Mouse (Mus musculus) stomach, embryonic 14.5 days (tissue): Measurements from ENCODE around the gene Tnk2. TPM values are rescaled to one million over a fixed set of nuclear protein-coding genes. Genes with fewer than 3 reads are reported as not detected.

Experiments
- ATAC-seq: fragments of 200-750 bp; cut with Nextera tagmentation; 2 replicates; pipeline ENCODE4 v1.8.0; 2017; ENCODE audit warnings: low read depth, moderate TSS enrichment; ENCODE audit not compliant: insufficient number of reproducible peaks, insufficient read depth, low FRiP score
- H3K27ac ChIP-seq: fragments of 300-500 bp; sonication (generic); 2 replicates; pipeline ENCODE4 v1.5.1; 2014; ENCODE audit warnings: mild to moderate bottlenecking, low read length, moderate library complexity, mixed read lengths
- H3K27me3 ChIP-seq: fragments of 300-500 bp; sonication (generic); 2 replicates; pipeline ENCODE4 v1.6.1; 2014; ENCODE audit warnings: low read length, control low read depth, mixed read lengths; ENCODE audit not compliant: control insufficient read depth, insufficient read depth
- H3K36me3 ChIP-seq: fragments of 300-500 bp; sonication (generic); 2 replicates; pipeline ENCODE4 v1.6.1; 2014; ENCODE audit warnings: mild to moderate bottlenecking, control low read depth, low read length, moderate library complexity, mixed read lengths; ENCODE audit not compliant: control insufficient read depth, insufficient read depth
- H3K4me1 ChIP-seq: fragments of 300-500 bp; sonication (generic); 2 replicates; pipeline ENCODE4 v1.6.1; 2014; ENCODE audit warnings: low read length, control low read depth, mixed read lengths; ENCODE audit not compliant: control insufficient read depth, insufficient read depth
- H3K4me2 ChIP-seq: fragments of 300-500 bp; sonication (generic); replicated peaks from 2 replicates; pipeline ENCODE4 v1.6.1; 2014; ENCODE audit warnings: low read depth, low read length, control low read depth
- H3K4me3 ChIP-seq: fragments of 300-500 bp; sonication (generic); 2 replicates; pipeline ENCODE4 v1.5.1; 2014; ENCODE audit warnings: low read depth, low read length, control low read depth
- H3K9ac ChIP-seq: fragments of 300-500 bp; sonication (generic); replicated peaks from 2 replicates; pipeline ENCODE4 v1.6.1; 2014; ENCODE audit warnings: low read depth, mild to moderate bottlenecking, control low read depth, low read length, moderate library complexity, mixed read lengths
- H3K9me3 ChIP-seq: fragments of 300-500 bp; sonication (generic); 2 replicates; pipeline ENCODE4 v1.6.1; 2016; ENCODE audit warnings: low read depth, low read length, control low read depth; ENCODE audit not compliant: control insufficient read depth
- WGBS: fragments of 180-500 bp; shearing (Covaris S2); extraction: QIAGEN DNeasy Blood & Tissue Kit; methylation state at CpG from one replicate; pipeline ENCODE4 v1.1.7; 2014; 5-methylcytosine and 5-hydroxymethylcytosine counted together
- polyA plus RNA-seq: library from polyadenylated mRNA; unstranded; fragments of >200 nt; fragmentation: Nextera tagmentation; extraction: Ambion mirVana; gene quantifications from 2 replicates; pipeline ENCODE4 v1.2.1, GENCODE M21; 2014

Tnk2 gene
- polyA plus RNA-seq, 1 experiment from 2014 or later: 17.1 TPM

DNA sequence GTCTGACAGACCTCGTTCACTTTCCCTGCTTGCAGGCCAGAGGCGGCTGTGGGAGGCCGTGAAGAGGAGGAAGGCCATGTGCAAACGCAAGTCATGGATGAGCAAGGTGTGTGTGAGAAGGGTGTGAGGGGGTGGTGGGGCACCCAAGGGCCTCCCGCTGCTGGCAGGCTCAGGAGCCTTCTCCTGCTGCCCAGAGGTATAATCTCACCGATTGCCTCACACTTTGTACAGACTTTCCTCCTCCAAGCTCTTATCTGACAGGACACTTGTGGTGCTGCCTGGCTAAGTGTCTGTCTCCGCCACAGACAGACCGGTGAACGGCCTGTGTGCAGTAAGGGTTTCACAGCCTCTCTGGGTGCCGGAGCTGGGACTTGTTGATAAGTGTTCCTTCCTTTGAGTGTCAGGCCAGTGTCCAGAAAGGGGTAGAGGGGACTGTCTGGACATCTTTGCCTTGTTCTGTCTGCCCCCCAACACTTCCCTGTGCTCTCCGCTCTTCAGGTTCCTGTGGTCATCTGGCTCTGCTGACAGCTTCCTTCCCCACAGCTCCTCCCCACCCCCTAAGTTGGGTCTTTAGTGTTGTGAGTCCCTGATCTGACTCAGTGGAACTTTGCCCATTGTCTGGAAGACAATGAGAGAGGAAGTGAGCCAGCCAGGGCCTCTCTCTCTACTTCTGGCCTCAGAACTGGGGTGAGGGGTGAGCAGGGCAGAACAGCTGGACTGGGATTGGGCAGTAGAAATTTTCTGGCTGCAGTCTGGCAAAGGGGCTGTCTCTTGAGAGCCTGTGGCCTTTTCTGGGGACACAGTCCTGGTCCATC lies 22.4 kb downstream of the Tnk2 start:
- Histone ChIP-seq H3K27me3 (no peaks in the 10 kb centered on the region), H3K36me3 (peaks cover 12% of the 10 kb centered on the region; the same call in 1 of the 2 replicates), H3K4me1 (peaks cover 47% of the 10 kb centered on the region), H3K27ac (peak overlapping the region; percentile 61; the same call in 1 of the 2 replicates), H3K9me3 (no peaks in the 10 kb centered on the region), H3K4me2 (no peak overlapping the region), H3K9ac (no peak overlapping the region), H3K4me3 (no peak overlapping the region)
- 63% methylated on average over 11 of the region's 11 CpGs for WGBS
- peak; percentile 50; the same call in 1 of the 2 replicates for ATAC-seq

DNA sequence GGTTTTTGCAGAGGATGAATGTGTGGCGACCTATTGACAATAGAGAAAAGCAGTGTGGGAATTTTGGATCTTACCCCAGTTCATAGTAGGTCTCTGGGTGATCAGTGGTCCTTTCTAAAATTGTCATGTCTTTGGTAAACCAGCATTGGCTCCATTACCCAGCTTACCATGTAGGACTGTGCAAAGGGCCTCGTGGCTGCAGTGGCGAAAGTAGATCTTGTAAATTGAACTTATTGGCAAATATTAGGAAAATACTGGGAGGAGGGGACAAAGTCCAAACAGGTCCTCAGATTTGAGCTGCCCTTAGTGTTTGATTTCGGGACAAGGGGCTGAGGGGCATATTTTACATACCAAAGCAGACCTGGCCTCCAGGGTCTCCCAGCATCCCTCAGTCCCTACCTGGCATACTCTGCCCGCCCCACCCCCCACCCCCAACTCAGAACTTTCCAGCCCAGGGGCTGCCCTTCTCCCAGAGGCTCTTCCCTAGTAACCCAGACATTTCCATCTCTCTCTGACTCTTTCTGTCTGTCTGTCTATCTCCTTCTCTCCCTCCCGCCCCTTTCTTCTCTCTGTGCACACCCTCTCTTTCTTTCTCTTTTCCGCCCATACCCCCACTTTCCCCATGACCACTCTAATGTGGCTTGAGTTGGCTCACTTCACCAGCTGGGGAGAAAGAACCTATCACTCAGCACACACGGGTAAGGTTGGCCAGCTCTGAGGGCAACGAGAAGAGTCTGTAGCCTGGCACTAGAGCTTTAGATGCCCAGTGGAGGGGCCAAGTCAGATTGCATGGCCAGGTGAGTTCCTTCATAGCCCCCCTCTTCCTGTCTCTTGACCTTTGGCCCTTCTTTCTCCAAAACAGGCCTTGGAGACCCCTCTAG lies 23.2 kb downstream of the Tnk2 start:
- no peak overlapping the region for H3K4me3 ChIP-seq
- peaks cover 38% of the 10 kb centered on the region for H3K4me1 ChIP-seq
- ATAC-seq: no peak
- 70% methylated on average over 9 of the region's 9 CpGs for WGBS
- peak overlapping the region; percentile 61; the same call in 1 of the 2 replicates for H3K27ac ChIP-seq
- no peak overlapping the region for H3K4me2 ChIP-seq
- no peaks in the 10 kb centered on the region for H3K27me3 ChIP-seq
- no peaks in the 10 kb centered on the region for H3K9me3 ChIP-seq
- no peak overlapping the region for H3K9ac ChIP-seq
- H3K36me3 ChIP-seq: peaks cover 19% of the 10 kb centered on the region

DNA sequence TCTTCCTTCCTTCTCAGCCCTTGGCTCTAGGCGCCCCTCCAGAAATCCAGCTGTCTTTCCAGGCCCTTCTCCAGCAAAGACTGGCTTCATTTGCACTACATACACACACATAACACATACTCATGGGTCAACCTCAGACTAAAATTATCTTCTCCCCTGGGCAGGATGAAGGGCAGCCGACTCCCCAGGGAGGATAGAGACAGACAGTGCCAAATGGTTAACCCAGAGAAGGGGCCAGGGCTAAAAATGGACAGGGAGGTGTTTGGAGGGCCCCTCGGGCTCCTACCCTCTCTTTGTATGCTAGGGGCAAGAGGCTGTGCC lies 23.8 kb downstream of the Tnk2 start:
- WGBS: 78% methylated on average over 3 of the region's 3 CpGs
- no peaks in the 10 kb centered on the region for H3K27me3 ChIP-seq
- no peak overlapping the region for H3K4me2 ChIP-seq
- no peak overlapping the region for H3K9ac ChIP-seq
- peaks cover 32% of the 10 kb centered on the region for H3K4me1 ChIP-seq
- H3K36me3 ChIP-seq: peaks cover 23% of the 10 kb centered on the region
- H3K4me3 ChIP-seq: no peak overlapping the region
- no peak for ATAC-seq
- H3K9me3 ChIP-seq: no peaks in the 10 kb centered on the region
- H3K27ac ChIP-seq: 0 out of 2 replicates have a peak overlapping the region, but pooled peaks have one; percentile 36

DNA sequence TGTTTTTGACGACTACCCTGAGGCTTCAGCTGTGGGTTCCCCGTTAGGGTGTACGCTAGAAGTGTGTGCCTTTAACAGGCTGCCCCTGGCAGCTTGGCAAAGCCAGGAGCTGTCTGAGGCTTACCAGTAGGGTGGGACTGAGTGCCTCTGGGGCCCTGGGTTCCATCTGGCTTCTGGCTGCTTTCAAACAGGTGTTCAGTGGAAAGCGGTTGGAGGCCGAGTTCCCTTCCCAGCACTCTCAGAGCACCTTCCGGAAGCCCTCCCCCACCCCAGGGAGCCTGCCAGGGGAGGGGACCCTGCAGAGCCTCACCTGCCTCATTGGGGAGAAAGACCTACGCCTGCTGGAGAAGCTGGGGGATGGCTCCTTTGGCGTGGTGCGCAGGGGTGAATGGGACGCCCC lies 24.4 kb downstream of the Tnk2 start:
- H3K9me3 ChIP-seq: no peaks in the 10 kb centered on the region
- H3K4me1 ChIP-seq: peaks cover 30% of the 10 kb centered on the region
- H3K27ac ChIP-seq: no peak overlapping the region
- peaks cover 23% of the 10 kb centered on the region for H3K36me3 ChIP-seq
- no peak overlapping the region for H3K9ac ChIP-seq
- H3K4me2 ChIP-seq: no peak overlapping the region
- H3K27me3 ChIP-seq: no peaks in the 10 kb centered on the region
- 72% methylated on average over 10 of the region's 10 CpGs for WGBS
- no peak for ATAC-seq
- H3K4me3 ChIP-seq: no peak overlapping the region

DNA sequence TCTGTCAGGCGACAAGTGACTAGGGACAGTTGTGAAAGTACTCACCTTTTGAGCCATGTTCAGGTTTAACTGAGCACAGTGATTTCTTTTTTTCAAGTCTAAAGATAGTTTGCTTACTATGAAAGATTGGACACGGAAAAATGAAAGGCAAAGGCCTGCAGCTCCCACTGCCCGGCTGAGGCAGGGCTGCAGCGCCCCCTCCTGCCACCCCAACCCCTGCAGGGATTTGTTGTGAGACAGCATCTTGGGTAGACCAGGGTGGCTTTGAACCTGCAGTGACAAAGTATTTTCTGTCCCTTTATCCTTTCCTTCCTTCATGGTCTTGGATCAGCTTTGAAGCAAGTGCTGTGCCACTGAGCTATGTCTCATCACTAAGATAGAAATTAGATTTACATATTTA lies 24.8 kb downstream of the Tnk2 start:
- peaks cover 23% of the 10 kb centered on the region for H3K36me3 ChIP-seq

DNA sequence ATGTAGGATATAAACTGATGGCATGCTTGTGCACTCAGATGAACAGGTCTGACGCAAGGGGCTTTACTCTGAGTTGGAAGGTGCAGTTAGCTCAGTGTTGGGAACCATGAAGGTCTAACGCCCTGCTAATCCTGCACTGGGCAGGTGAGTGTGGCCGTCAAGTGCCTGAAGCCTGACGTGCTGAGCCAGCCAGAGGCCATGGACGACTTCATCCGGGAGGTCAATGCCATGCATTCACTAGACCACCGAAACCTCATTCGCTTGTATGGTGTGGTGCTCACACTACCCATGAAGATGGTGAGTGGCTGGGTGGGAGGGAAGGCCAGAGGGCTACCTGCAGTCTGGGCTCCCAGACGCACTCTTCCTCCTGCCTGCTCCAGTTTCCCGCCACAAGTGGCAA lies 25.6 kb downstream of the Tnk2 start:
- H3K27ac ChIP-seq: no peak overlapping the region
- H3K36me3 ChIP-seq: peaks cover 25% of the 10 kb centered on the region
- H3K9ac ChIP-seq: no peak overlapping the region
- ATAC-seq: no peak
- peaks cover 25% of the 10 kb centered on the region for H3K4me1 ChIP-seq
- 86% methylated on average over 10 of the region's 10 CpGs for WGBS
- no peak overlapping the region for H3K4me2 ChIP-seq
- no peaks in the 10 kb centered on the region for H3K9me3 ChIP-seq
- H3K27me3 ChIP-seq: no peaks in the 10 kb centered on the region
- no peak overlapping the region for H3K4me3 ChIP-seq

More for the DNA sequence above, 24.8 kb downstream of the Tnk2 start:
- H3K4me2 ChIP-seq: no peak overlapping the region
- ATAC-seq: no peak
- H3K9me3 ChIP-seq: no peaks in the 10 kb centered on the region
- H3K27me3 ChIP-seq: no peaks in the 10 kb centered on the region
- peaks cover 25% of the 10 kb centered on the region for H3K4me1 ChIP-seq
- H3K27ac ChIP-seq: no peak overlapping the region
- H3K4me3 ChIP-seq: no peak overlapping the region
- WGBS: 72% methylated on average over 4 of the region's 4 CpGs
- no peak overlapping the region for H3K9ac ChIP-seq

DNA sequence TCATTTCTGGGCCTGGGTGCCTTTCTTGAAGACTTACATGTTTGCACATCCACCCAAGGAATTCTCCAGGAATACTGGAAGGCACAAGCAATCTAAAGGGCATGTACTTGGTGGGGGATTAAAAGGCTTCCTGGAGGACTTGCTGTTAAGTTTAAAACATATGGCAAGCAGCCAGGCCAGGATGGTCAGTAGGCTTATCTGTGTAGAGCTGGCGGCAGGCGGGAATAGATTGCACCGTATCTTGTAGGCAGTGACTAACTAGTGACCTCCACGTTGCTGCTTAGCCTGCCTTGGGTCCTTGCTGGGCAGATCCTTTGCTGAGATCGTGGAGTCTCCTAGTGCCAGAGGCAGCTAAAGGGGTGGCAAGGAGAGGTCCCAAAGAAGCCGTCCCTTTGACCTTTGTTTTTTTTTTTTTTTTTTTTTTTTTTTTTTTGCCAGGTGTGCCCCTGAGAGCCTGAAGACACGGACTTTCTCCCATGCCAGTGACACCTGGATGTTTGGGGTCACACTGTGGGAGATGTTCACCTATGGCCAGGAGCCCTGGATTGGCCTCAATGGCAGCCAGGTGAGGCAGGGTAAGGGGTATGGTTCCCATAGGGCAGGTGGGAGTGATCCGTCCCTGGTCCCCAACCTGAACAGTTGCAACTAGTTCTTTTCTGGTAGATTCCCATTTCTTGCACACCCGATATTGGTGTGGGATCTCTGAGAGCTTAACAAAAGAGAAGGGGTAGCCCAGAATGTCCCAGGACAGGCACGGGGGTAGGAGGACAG lies 26.9 kb downstream of the Tnk2 start:
- no peak overlapping the region for H3K27ac ChIP-seq
- no peaks in the 10 kb centered on the region for H3K9me3 ChIP-seq
- peaks cover 31% of the 10 kb centered on the region for H3K36me3 ChIP-seq
- 80% methylated on average over 10 of the region's 10 CpGs for WGBS
- peaks cover 22% of the 10 kb centered on the region for H3K4me1 ChIP-seq
- no peak for ATAC-seq
- no peak overlapping the region for H3K4me3 ChIP-seq
- no peak overlapping the region for H3K9ac ChIP-seq
- H3K4me2 ChIP-seq: no peak overlapping the region
- no peaks in the 10 kb centered on the region for H3K27me3 ChIP-seq
